Mouse (Mus musculus) G1E (cell line): ENCODE measurements around the gene Nploc4.

ENCODE experiments used
- CTCF ChIP-seq: IDR thresholded peaks from 2 replicates; pipeline ENCODE4 v1.5.1; 2012; ENCODE audit warnings: low read depth, low read length, inconsistent platforms, mixed read lengths
- GATA1 ChIP-seq: IDR thresholded peaks from 2 replicates; pipeline ENCODE4 v1.6.1; 2012; ENCODE audit warnings: borderline replicate concordance, low read length, inconsistent platforms, mixed read lengths
- POLR2AphosphoS5 ChIP-seq: IDR thresholded peaks from 2 replicates; pipeline ENCODE4 v1.6.1; 2012; ENCODE audit warnings: low read depth, low read length, inconsistent platforms; ENCODE audit not compliant: insufficient replicate concordance
- TAL1 ChIP-seq: conservative IDR thresholded peaks from 2 replicates; pipeline ENCODE4 v1.6.1; 2012; ENCODE audit warnings: low read depth, low read length, inconsistent platforms, mixed read lengths

GRCm38 (mm10) chr11:120349371-120349985 lies 88.0 kb downstream of the Nploc4 start:
- no peak for TF ChIP-seq CTCF
- TF ChIP-seq GATA1: no peak
- TF ChIP-seq TAL1: no peak
- no peak for TF ChIP-seq POLR2AphosphoS5
